Mouse (Mus musculus) neural tube, embryonic 15.5 days (tissue): ENCODE data around the gene Btbd2. TPM values are rescaled to one million over a fixed set of nuclear protein-coding genes. Genes with fewer than 3 reads are reported as not detected.
A peak's percentile ranks its signal among the peaks of the same experiment; 100 is the strongest.

ENCODE experiments used
- ATAC-seq: fragments of 200-750 bp; cut with Nextera tagmentation; 2 replicates; pipeline ENCODE4 v1.8.0; 2017; ENCODE audit warnings: mild to moderate bottlenecking, moderate TSS enrichment, moderate library complexity; ENCODE audit not compliant: low FRiP score
- H3K27ac ChIP-seq: fragments of 300-500 bp; sonication (generic); replicated peaks from 2 replicates; pipeline ENCODE4 v1.5.1; 2015; ENCODE audit warnings: mild to moderate bottlenecking, inconsistent platforms
- H3K27me3 ChIP-seq: fragments of 300-500 bp; sonication (generic); replicated peaks from 2 replicates; pipeline ENCODE4 v1.6.1; 2015; ENCODE audit warnings: inconsistent platforms
- H3K36me3 ChIP-seq: fragments of 300-500 bp; sonication (generic); 2 replicates; pipeline ENCODE4 v1.6.1; 2015; ENCODE audit warnings: inconsistent platforms
- H3K4me1 ChIP-seq: fragments of 300-500 bp; sonication (generic); 2 replicates; pipeline ENCODE4 v1.6.1; 2015; ENCODE audit warnings: inconsistent platforms
- H3K4me2 ChIP-seq: fragments of 300-500 bp; sonication (generic); 2 replicates; pipeline ENCODE4 v1.6.1; 2015; ENCODE audit warnings: inconsistent platforms, mild to moderate bottlenecking, moderate library complexity
- H3K4me3 ChIP-seq: fragments of 300-500 bp; sonication (generic); replicated peaks from 2 replicates; pipeline ENCODE4 v1.5.1; 2015; ENCODE audit warnings: mild to moderate bottlenecking, inconsistent platforms
- H3K9ac ChIP-seq: fragments of 300-500 bp; sonication (generic); replicated peaks from 2 replicates; pipeline ENCODE4 v1.6.1; 2015; ENCODE audit warnings: mild to moderate bottlenecking, inconsistent platforms
- H3K9me3 ChIP-seq: fragments of 300-500 bp; sonication (generic); replicated peaks from 2 replicates; pipeline ENCODE4 v1.6.1; 2016; ENCODE audit warnings: inconsistent platforms
- WGBS: fragments of 180-500 bp; shearing (Covaris S2); methylation state at CpG from one replicate; pipeline ENCODE4 v1.1.7; 2015; ENCODE audit warnings: mixed read lengths; 5-methylcytosine and 5-hydroxymethylcytosine counted together
- polyA plus RNA-seq: library from polyadenylated mRNA; unstranded; fragments of >200 nt; fragmentation: Nextera tagmentation; extraction: Ambion mirVana; gene quantifications from 2 replicates; pipeline ENCODE4 v1.2.1, GENCODE M21; 2015

Gene Btbd2
- polyA plus RNA-seq, 1 experiment from 2014 or later = 92.1 TPM

DNA sequence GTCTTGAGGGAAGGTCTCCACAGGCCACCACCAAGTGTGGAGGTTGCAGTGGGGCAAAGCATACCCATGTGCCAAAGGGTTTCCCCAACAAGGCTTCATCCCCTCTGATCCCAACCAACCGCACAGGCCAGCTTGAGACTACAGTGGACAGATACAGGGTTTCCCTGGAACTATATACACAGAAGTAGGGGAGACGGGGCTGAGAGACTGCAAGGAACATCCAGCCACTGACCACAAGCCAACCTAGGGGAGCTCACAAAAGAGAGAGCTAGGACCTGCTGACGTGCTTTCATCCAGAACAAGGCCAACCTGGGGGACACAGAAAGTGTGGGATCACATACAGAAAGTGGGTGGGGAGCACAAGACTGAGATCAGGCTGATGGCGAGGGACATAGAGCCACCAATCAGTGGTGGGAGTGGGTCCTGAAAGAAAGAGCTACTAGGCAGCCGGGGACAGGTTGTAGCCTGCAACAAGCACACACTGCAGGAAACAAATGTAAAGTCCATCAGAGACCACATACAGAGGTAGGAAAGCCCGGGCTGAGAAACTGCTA is 18.1 kb upstream of the Btbd2 start:
- H3K4me1 ChIP-seq = peaks cover 85% of the 10 kb centered on the region
- H3K4me2 ChIP-seq = peak overlapping the region; percentile 76
- peak overlapping the region; percentile 79 for H3K9ac ChIP-seq
- 19% methylated on average over 6 of the region's 6 CpGs for WGBS
- no peaks in the 10 kb centered on the region for H3K27me3 ChIP-seq
- ATAC-seq = no peak
- H3K27ac ChIP-seq = peak overlapping the region; percentile 89
- no peaks in the 10 kb centered on the region for H3K9me3 ChIP-seq
- peaks cover 21% of the 10 kb centered on the region for H3K36me3 ChIP-seq
- peak overlapping the region; percentile 69 for H3K4me3 ChIP-seq

DNA sequence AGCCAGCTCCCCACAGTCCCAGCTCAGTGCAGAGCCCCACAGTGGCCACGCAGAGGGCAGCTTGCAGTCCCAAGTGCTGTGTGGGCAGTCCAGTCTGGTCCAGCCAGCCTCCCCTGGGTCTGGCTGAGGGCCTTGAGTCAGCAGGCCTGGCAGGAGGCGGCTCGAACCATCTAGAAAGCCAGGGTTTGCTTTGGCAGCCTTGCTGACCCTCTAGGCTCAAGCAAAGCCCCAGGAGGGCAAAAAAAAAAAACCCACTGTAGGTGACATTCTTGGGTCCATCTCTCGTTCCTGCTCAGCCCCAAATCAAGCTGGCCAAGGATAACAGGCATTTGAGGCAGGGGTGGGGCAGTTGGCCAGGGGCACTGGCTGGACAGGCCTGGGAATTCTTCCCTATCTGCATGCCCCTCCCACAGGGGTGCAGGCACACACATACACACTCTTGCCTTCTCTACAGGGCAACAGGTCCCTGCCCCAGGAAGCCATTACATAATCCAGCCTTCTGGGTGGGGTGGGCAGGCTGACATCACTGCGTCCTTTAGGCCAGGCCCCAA is 17.4 kb upstream of the Btbd2 start:
- Histone ChIP-seq H3K9me3 (no peaks in the 10 kb centered on the region), H3K27me3 (no peaks in the 10 kb centered on the region), H3K4me3 (peak overlapping the region; percentile 69), H3K4me2 (peak overlapping the region; percentile 76), H3K4me1 (peaks cover 81% of the 10 kb centered on the region), H3K9ac (peak overlapping the region; percentile 79), H3K27ac (no peak overlapping the region), H3K36me3 (peaks cover 28% of the 10 kb centered on the region)
- WGBS = 68% methylated on average over 5 of the region's 5 CpGs
- no peak for ATAC-seq

DNA sequence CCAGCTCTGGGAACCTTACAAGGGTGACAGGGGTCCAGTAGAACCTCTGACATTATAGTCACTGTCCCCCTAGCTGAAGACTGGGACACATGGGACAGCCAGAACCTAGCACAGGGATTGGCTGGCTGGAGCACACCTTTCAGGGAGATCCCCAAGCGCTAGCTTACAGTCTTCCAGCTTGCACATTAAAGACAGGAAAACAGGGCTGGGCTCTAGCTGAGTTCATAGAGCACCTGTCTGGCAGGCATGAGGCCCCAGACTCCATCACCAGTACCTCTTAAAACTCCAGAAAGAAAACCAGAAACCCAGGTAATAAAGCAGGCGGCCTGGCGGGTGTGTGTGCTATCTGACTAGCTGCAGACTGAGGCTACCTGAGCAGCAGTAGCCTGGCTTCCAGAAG is 16.8 kb upstream of the Btbd2 start:
- peak overlapping the region; percentile 69 for H3K4me3 ChIP-seq
- no peaks in the 10 kb centered on the region for H3K9me3 ChIP-seq
- H3K4me2 ChIP-seq = peak overlapping the region; percentile 76
- 94% methylated on average over 3 of the region's 3 CpGs for WGBS
- peaks cover 34% of the 10 kb centered on the region for H3K36me3 ChIP-seq
- peak overlapping the region; percentile 79; the same call in 1 of the 2 replicates for H3K9ac ChIP-seq
- ATAC-seq = no peak
- no peaks in the 10 kb centered on the region for H3K27me3 ChIP-seq
- H3K27ac ChIP-seq = no peak overlapping the region
- H3K4me1 ChIP-seq = peaks cover 75% of the 10 kb centered on the region

DNA sequence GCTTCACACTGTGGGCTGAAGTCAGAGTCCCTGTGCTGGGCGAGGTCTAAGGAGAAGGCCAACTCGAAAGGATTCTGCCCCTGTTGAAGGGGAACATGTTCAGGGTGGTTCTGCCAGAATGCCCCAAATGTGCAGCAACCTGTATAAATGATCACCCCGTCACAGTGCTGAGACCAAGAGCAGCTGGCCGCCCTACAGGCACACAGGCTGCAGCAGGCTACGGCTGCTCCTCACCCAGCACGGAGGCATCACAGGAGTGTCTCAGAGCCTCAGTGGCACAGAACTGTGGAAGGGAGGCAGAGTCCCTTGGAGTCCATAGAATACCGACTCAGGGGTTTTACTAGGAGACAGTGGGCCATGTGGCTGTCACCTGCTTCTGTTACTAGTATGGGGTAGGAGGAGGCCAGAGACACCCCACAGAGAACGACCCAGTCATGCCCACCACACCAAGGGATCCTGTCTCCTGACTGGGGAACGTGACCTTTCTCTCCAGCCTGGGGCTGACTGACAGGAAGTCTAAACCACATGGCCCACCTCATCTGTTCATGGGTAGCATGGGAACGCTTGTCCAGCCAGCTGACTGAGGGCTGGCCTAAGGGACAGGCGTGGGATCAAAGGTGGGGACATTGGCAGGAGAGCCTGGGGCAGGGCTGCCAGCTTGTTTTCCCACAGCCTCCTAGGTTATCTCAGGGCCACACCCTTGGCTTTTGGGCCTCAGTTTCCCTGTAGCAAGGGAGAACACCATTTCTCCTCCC is 15.2 kb upstream of the Btbd2 start:
- Histone ChIP-seq H3K4me2 (no peak overlapping the region), H3K36me3 (peaks cover 49% of the 10 kb centered on the region)

DNA sequence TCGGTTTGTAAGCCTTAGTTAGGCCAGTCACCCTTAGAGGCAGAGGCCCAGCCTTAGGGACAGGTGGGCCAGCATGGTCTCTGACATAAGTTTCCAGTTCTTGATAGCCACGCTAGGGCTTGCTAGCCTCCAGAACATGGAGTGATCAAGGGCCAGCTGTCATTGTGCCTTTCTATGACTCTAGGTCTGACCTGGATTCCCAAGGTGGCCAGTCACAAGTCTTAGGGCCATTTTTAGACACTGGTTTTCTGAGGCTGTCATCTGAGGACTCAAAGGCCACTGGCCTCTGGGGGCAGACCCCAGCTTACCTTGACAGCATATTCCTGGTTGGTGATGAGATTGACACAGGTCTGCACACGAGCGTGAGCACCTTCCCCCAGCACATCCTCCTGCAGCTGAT is 14.4 kb upstream of the Btbd2 start:
- Histone ChIP-seq H3K9ac (no peak overlapping the region), H3K4me2 (no peak overlapping the region), H3K4me1 (peaks cover 54% of the 10 kb centered on the region), H3K36me3 (peaks cover 58% of the 10 kb centered on the region), H3K27me3 (no peaks in the 10 kb centered on the region), H3K9me3 (no peaks in the 10 kb centered on the region), H3K27ac (no peak overlapping the region), H3K4me3 (no peak overlapping the region)
- no peak for ATAC-seq
- 94% methylated on average over 4 of the region's 4 CpGs for WGBS

More for the DNA sequence above, 15.2 kb upstream of the Btbd2 start:
- peaks cover 59% of the 10 kb centered on the region for H3K4me1 ChIP-seq
- no peak for ATAC-seq
- 80% methylated on average over 11 of the region's 11 CpGs for WGBS
- no peaks in the 10 kb centered on the region for H3K9me3 ChIP-seq
- no peaks in the 10 kb centered on the region for H3K27me3 ChIP-seq
- no peak overlapping the region for H3K27ac ChIP-seq
- H3K9ac ChIP-seq = no peak overlapping the region
- no peak overlapping the region for H3K4me3 ChIP-seq

DNA sequence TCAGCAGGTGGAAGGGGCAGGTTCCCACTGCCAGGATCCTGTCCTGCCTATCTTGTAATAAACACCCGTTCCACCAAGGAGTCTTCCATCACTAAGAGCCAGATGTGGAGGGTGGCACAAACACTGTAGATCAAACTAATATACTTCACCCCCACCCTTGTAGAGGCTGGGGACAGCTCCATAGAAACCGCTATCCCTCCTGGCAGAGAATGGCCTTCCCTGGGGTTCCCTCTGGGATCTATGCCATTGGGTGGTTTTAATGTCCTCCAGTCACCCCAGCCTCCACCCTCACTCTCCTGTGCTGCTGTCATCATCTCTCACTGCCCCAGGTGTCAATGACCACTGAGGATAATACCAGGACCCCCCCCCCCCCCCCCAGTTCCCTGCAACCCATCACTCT is 13.7 kb upstream of the Btbd2 start:
- no peak overlapping the region for H3K9ac ChIP-seq
- ATAC-seq = no peak

DNA sequence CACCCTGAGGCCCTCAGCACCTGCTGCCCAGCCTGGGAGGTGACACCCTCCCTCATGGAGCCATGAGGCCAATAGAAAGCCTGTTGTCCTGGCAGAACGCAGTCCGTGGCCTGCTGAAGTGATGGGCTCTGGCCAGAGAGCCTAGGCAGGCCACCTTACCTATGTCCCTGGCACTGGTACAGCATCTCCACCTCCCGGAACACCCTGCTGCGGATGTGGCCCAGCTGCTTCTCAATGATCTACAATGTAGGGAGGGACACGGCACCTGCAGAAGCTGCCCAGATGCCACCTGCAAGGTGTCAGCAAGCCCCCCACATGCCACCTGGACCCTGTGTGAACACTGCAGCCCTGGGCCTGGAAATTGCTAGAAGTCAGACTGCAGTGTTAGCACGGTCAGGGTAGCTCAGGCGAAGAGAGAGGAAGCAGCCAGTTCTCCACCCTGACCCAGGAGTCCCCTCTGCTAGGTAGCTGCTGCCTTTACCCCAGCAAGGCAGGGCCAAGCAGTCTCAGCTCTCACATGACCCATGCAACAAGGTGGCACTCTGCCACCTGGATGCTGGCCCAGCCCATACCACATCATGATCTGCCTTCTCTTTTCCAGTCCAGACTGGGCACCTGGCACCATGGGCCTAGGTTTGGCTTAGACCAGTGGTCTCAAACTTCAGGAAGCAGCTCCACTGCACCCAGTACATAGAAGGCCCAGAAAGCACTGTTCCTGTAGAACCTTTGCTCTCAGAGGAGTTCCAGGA is 13.0 kb upstream of the Btbd2 start:
- H3K9ac ChIP-seq = no peak overlapping the region
- ATAC-seq = no peak; the same call in 1 of the 2 replicates
- no peak overlapping the region for H3K4me2 ChIP-seq
- H3K9me3 ChIP-seq = no peaks in the 10 kb centered on the region
- H3K27ac ChIP-seq = no peak overlapping the region
- peaks cover 68% of the 10 kb centered on the region for H3K36me3 ChIP-seq
- 94% methylated on average over 7 of the region's 7 CpGs for whole genome bisulfite sequencing
- no peak overlapping the region for H3K4me3 ChIP-seq
- H3K4me1 ChIP-seq = peaks cover 59% of the 10 kb centered on the region
- H3K27me3 ChIP-seq = no peaks in the 10 kb centered on the region

More for the DNA sequence above, 13.7 kb upstream of the Btbd2 start:
- Histone ChIP-seq H3K4me2 (no peak overlapping the region), H3K4me3 (no peak overlapping the region), H3K27ac (no peak overlapping the region), H3K36me3 (peaks cover 64% of the 10 kb centered on the region), H3K27me3 (no peaks in the 10 kb centered on the region), H3K9me3 (no peaks in the 10 kb centered on the region), H3K4me1 (peaks cover 57% of the 10 kb centered on the region)
- WGBS = 90% methylated on average over 2 of the region's 2 CpGs

DNA sequence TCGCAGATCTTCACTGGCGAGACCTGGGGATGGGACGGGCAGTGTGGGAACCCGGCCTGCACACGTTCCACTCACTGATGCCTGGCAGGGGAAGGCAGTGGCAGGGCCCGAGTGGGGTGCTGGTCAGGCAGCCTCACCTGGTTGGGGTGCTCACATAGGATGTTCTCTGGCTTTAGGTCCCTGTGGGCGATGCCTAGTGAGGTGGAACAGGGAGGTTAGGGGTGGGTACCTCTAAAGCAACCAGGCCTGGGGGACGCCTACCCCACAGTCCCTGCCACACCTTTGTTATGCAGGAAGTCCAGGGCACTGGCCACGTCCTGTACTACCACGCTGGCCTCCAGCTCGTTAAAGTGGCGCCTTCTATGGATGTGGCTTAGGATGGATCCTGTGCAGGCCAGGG is 12.1 kb upstream of the Btbd2 start:
- Histone ChIP-seq H3K9ac (no peak overlapping the region), H3K4me1 (peaks cover 55% of the 10 kb centered on the region), H3K9me3 (no peaks in the 10 kb centered on the region), H3K4me3 (no peak overlapping the region), H3K27me3 (no peaks in the 10 kb centered on the region), H3K36me3 (peaks cover 68% of the 10 kb centered on the region), H3K27ac (no peak overlapping the region), H3K4me2 (no peak overlapping the region)
- no peak for ATAC-seq
- WGBS = 95% methylated on average over 12 of the region's 12 CpGs

DNA sequence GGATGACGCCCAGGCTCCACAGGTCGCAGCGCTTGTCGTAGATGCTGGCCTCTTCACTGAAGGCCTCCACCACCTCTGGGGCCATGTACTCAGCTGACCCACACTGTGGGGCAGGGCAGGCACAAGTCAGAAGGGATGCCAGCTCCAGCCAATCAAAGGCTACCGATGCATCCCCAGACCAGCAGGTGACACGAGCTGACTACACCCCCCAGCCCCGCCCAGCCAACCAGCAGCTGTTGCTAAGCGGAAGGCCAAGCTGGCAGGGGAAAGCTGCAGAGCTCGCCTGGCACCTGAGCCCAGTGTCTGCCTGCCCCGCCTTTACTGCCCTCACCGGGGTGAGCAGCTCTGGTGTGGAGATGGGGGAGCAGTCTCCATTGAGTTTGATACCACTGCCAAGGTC is 11.7 kb upstream of the Btbd2 start:
- H3K4me3 ChIP-seq = no peak overlapping the region

DNA sequence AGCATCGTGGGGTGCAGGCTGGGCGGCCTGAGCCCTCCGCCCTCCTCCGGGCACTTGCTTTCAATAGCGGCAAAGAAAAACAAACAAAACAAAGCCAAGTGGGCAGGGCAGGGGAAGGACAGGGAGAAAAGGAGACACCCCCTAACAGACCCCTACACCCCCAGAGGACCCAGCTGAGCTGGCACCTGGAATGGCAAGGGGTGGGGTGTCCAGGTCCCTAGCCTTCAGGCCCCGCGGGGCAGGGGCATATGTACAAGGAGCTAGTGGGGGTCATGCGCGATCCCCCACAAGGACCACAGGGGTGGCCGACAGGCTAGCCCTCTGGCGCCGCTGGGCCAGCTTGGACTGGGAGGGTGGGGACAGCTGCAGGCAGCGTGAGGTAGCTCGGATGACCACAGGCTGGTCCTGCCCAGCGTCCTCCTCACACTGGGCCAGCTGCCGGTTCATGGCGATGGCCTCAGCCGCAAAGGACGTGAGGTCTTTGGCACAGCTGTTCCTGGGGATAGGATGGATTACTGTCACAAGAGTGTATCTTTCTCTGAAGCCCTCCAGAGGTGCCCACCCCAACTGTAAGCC is 10.1 kb upstream of the Btbd2 start:
- Histone ChIP-seq H3K27ac (no peak overlapping the region), H3K9me3 (no peaks in the 10 kb centered on the region), H3K4me2 (no peak overlapping the region), H3K9ac (no peak overlapping the region), H3K4me1 (peaks cover 35% of the 10 kb centered on the region), H3K27me3 (no peaks in the 10 kb centered on the region), H3K36me3 (peaks cover 66% of the 10 kb centered on the region), H3K4me3 (no peak overlapping the region)
- WGBS = 86% methylated on average over 19 of the region's 19 CpGs
- ATAC-seq = no peak

More for the DNA sequence above, 11.7 kb upstream of the Btbd2 start:
- H3K36me3 ChIP-seq = peaks cover 68% of the 10 kb centered on the region
- H3K27me3 ChIP-seq = no peaks in the 10 kb centered on the region
- WGBS = 82% methylated on average over 11 of the region's 11 CpGs
- H3K27ac ChIP-seq = no peak overlapping the region
- no peak overlapping the region for H3K4me2 ChIP-seq
- no peak for ATAC-seq
- H3K9me3 ChIP-seq = no peaks in the 10 kb centered on the region
- H3K9ac ChIP-seq = no peak overlapping the region
- peaks cover 51% of the 10 kb centered on the region for H3K4me1 ChIP-seq

DNA sequence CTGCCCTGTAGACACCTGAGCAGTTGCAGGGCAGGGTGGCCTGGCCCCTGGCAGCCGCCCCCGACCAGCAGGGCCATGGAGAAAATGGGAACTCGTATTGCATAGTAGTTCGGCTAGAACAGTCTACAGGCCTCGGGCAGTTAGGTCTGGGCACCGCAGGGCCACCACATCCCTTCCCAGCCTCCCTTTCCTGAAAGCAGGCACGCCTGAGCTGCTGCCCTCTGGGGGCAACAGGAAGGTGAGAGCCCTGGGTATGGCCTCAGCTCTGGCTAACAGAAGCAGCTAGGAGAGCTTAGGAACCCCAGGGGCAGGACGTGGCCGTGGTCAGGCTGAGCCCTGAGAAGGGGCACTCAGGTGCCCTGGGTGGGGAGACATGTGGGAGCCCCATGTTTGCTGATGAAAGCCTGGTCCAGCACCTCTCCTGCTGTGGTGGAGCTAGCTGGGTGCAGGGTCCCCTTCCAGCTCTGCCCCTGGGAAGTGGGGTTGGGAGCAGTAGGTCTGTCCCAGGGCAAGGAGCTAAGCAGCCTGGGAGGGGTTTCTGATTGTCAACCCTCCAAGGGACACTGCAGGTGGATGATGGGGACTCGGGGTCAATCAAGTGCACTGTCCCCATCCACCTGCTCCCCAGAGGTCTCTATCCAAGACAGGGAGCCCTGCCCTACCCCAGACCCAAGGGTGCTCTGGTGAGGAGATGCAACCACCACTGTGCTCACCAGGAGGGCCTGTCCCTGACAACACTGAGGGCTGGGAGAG is 9.3 kb upstream of the Btbd2 start:
- Histone ChIP-seq H3K9me3 (no peaks in the 10 kb centered on the region), H3K9ac (no peak overlapping the region), H3K27ac (no peak overlapping the region), H3K36me3 (peaks cover 59% of the 10 kb centered on the region), H3K27me3 (no peaks in the 10 kb centered on the region), H3K4me2 (no peak overlapping the region), H3K4me3 (no peak overlapping the region), H3K4me1 (peaks cover 28% of the 10 kb centered on the region; the same call in 1 of the 2 replicates)
- WGBS = 80% methylated on average over 10 of the region's 10 CpGs
- no peak for ATAC-seq
